Mouse (Mus musculus): ENCODE results near the gene Pdrg1. TPM values are rescaled to one million over a fixed set of nuclear protein-coding genes. Genes with fewer than 3 reads are reported as not detected.

The Pdrg1 gene
- polyA plus RNA-seq, 1 experiment from 2014 or later: 131 TPM

GRCm38 (mm10) chr2:153049997-153050358 lies 34.8 kb upstream of the Pdrg1 start:
- peaks cover 20% of the 10 kb centered on the region for H3K27me3 ChIP-seq
- DNase-seq (ENCODE audit: low read depth, low spot score): no peak
- POLR2A ChIA-PET: no interaction called here
- CTCF ChIA-PET: interaction anchor here (1.5 to 1.8 kb wide), 2 partner anchors 28 to 94 kb away, joined by 4 to 5 read pairs; no protein-coding TSS in a partner anchor
- in situ Hi-C loops (cut with MboI; ENCODE audit: low pct_unique_long_range_greater_than_20kb): no loop called here
- no peak for ATAC-seq
- no peak for TF ChIP-seq CTCF (IDR thresholded peaks at IDR 0.05)

- ChIA-PET POLR2A (no interaction called here), CTCF (interaction anchor here (1.5 kb wide), 1 partner anchor 28 kb away, joined by 4 read pairs; no protein-coding TSS in a partner anchor)
- H3K27me3 ChIP-seq: peaks cover 17% of the 10 kb centered on the region
- no peak for ATAC-seq
- no peak for TF ChIP-seq CTCF (IDR thresholded peaks at IDR 0.05)
- in situ Hi-C loops (cut with MboI; ENCODE audit: low pct_unique_long_range_greater_than_20kb): no loop called here
- no peak for DNase-seq (ENCODE audit: low read depth, low spot score)
These were observed 34.2 kb upstream of the Pdrg1 start for GRCm38 (mm10) chr2:153049288-153049996.

- ATAC-seq: no peak
- CTCF ChIA-PET: interaction anchor here (1.3 to 2.3 kb wide), 2 partner anchors 15 to 94 kb away, joined by 3 to 8 read pairs; no protein-coding TSS in a partner anchor
- peak; percentile 81 for TF ChIP-seq CTCF (IDR thresholded peaks at IDR 0.05)
- peaks cover 10% of the 10 kb centered on the region for H3K27me3 ChIP-seq
- in situ Hi-C loops (cut with MboI; ENCODE audit: low pct_unique_long_range_greater_than_20kb): no loop called here
- DNase-seq (ENCODE audit: low read depth, low spot score): no peak
- POLR2A ChIA-PET: no interaction called here
These were observed 32.7 kb upstream of the Pdrg1 start for GRCm38 (mm10) chr2:153047828-153048465.

GRCm38 (mm10) chr2:153045884-153046299 lies 30.7 kb upstream of the Pdrg1 start:
- in situ Hi-C loops (cut with MboI; ENCODE audit: low pct_unique_long_range_greater_than_20kb): no loop called here
- no peak for TF ChIP-seq CTCF (IDR thresholded peaks at IDR 0.05)
- H3K27me3 ChIP-seq: peaks cover 10% of the 10 kb centered on the region
- POLR2A ChIA-PET: no interaction called here
- CTCF ChIA-PET: interaction anchor here (2.3 kb wide), 1 partner anchor 97 kb away, joined by 8 read pairs; no protein-coding TSS in a partner anchor
- DNase-seq (ENCODE audit: low read depth, low spot score) (no peak), ATAC-seq (no peak)

DNA sequence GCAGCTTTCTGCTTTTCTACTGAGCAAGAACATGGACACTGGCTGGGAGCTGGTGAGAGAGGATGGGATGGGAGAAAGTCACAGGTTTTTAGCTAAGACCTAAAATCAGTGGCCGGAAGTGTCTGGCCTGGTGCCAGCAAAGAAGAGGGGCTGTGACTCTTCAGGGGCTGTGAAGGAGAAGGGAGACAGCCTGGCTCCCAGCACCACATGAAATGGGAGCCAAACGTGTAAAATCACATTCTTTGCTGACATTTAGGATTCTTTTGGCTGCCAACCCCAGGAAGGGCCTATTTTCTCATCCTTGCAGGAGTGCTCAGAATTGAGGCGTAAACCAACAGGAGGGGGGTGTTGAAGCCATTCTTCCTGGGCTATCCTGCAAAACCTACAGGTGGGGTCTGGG lies 28.7 kb upstream of the Pdrg1 start:
- no peak for ATAC-seq
- TF ChIP-seq CTCF (IDR thresholded peaks at IDR 0.05): no peak
- peaks cover 21% of the 10 kb centered on the region for H3K27me3 ChIP-seq
- in situ Hi-C loops (cut with MboI; ENCODE audit: low pct_unique_long_range_greater_than_20kb): no loop called here
- no peak for DNase-seq (ENCODE audit: low read depth, low spot score)
- POLR2A ChIA-PET: interaction anchor here (1.3 kb wide), 1 partner anchor 10 kb away, joined by 3 read pairs; no protein-coding TSS in a partner anchor
- CTCF ChIA-PET: no interaction called here

GRCm38 (mm10) chr2:153036690-153037089 lies 21.5 kb upstream of the Pdrg1 start:
- no peak for TF ChIP-seq CTCF (IDR thresholded peaks at IDR 0.05)
- H3K27me3 ChIP-seq: peaks cover 54% of the 10 kb centered on the region
- ChIA-PET CTCF (interaction anchor here (1.0 to 1.4 kb wide), 4 partner anchors 17 to 105 kb away, joined by 3 to 4 read pairs (median 3); no protein-coding TSS in a partner anchor), POLR2A (no interaction called here)
- DNase-seq (ENCODE audit: low read depth, low spot score) (peak; percentile 77), ATAC-seq (peak; percentile 58)
- in situ Hi-C loops (cut with MboI; ENCODE audit: low pct_unique_long_range_greater_than_20kb): no loop called here

DNA sequence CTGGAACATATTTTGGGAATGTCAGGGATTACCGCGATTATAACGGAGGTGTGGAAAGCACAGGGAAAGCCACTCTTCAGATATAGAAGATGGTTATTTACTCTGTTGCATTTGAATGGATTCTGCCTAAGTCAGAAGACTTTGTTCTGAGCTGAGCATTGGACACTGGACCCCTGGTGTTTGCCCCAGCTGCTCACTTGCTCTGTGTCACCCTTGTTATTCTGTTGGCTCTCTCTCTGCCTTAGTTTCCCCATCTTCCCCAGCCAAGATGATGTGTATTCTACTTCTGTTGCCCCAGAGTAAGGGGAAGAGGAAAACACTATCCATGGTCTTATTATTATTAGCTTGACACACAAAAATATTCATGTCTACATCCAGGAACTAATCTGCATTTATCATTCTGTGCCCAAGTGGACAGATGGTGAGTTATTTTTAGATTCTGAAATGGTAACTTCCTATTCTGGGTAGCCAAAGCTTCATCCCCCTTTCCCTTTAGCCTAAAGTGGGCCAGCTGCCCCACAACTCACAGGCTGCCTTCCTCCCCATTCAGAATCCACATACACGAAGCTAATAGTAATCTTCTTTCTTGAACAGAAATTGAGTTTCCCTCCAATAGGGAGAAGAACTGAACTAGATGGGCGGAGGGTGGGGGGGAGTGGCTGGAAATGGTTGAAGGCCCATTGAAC lies 18.5 kb upstream of the Pdrg1 start:
- CTCF ChIA-PET: no interaction called here
- H3K27me3 ChIP-seq: peaks cover 68% of the 10 kb centered on the region
- TF ChIP-seq CTCF (IDR thresholded peaks at IDR 0.05): no peak
- POLR2A ChIA-PET: interaction anchor here (0.6 to 1.4 kb wide), 2 partner anchors 10 to 16 kb away, joined by 3 read pairs; no protein-coding TSS in a partner anchor
- in situ Hi-C loops (cut with MboI; ENCODE audit: low pct_unique_long_range_greater_than_20kb): no loop called here
- DNase-seq (ENCODE audit: low read depth, low spot score): no peak
- no peak for ATAC-seq

GRCm38 (mm10) chr2:153032973-153033372 lies 17.7 kb upstream of the Pdrg1 start:
- ATAC-seq (no peak), DNase-seq (ENCODE audit: low read depth, low spot score) (no peak)
- ChIA-PET CTCF (interaction anchor here (1.0 kb wide), 1 partner anchor 14 kb away, joined by 3 read pairs; no protein-coding TSS in a partner anchor), POLR2A (interaction anchor here (1.4 kb wide), 1 partner anchor 11 kb away, joined by 3 read pairs; no protein-coding TSS in a partner anchor)
- in situ Hi-C loops (cut with MboI; ENCODE audit: low pct_unique_long_range_greater_than_20kb): no loop called here
- peaks cover 67% of the 10 kb centered on the region for H3K27me3 ChIP-seq
- no peak for TF ChIP-seq CTCF (IDR thresholded peaks at IDR 0.05)

DNA sequence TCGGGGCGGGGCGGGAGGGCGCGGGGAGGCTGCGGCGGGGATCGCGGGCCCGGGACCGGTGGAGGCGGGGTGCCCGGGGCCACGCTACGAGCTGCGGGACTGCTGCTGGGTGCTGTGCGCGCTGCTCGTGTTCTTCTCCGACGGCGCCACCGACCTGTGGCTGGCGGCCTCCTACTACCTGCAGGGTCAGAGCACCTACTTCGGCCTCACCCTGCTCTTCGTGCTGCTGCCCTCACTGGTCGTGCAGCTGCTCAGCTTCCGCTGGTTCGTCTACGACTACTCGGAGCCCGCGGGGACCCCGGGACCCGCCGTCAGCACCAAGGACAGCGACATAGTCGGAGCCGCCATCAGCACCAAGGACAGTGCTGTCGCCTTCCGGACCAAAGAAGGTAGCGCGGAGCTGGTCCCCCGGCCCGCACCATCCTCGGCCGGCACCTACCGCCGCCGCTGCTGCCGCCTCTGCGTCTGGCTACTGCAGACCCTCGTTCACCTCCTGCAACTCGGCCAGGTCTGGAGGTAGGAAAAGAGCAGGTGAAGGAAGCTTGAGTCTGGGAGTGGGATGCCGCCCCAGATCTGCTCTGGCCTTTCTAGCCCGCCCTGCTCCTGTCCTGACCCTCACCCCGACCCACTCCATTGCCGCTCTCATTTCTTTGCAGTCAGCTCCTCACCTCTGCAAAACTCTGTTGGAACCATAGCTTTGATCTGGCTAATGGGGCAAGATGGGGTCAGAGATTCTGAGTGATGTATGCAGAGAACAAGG lies 17.0 kb upstream of the Pdrg1 start:
- ATAC-seq (peak; percentile 58), DNase-seq (ENCODE audit: low read depth, low spot score) (no peak)
- ChIA-PET CTCF (interaction anchor here (1.0 kb wide), 1 partner anchor 15 kb away, joined by 3 read pairs; no protein-coding TSS in a partner anchor), POLR2A (no interaction called here)
- no peak for TF ChIP-seq CTCF (IDR thresholded peaks at IDR 0.05)
- in situ Hi-C loops (cut with MboI; ENCODE audit: low pct_unique_long_range_greater_than_20kb): no loop called here
- peaks cover 74% of the 10 kb centered on the region for H3K27me3 ChIP-seq
